Mouse (Mus musculus) lung, adult 2 months (tissue): ENCODE results near the gene Rin2.

Experiments
- CTCF ChIP-seq: fragments of 200-500 bp; IDR thresholded peaks from 2 replicates; pipeline ENCODE4 v1.5.1; 2011; ENCODE audit warnings: mild to moderate bottlenecking, low read length, control low read depth; ENCODE audit not compliant: insufficient read depth
- POLR2A ChIP-seq: fragments of 200-500 bp; IDR thresholded peaks from 2 replicates; pipeline ENCODE4 v1.6.1; 2011; ENCODE audit warnings: low read depth, mild to moderate bottlenecking, control low read depth, low read length, borderline replicate concordance; ENCODE audit errors: extremely low read depth

DNA sequence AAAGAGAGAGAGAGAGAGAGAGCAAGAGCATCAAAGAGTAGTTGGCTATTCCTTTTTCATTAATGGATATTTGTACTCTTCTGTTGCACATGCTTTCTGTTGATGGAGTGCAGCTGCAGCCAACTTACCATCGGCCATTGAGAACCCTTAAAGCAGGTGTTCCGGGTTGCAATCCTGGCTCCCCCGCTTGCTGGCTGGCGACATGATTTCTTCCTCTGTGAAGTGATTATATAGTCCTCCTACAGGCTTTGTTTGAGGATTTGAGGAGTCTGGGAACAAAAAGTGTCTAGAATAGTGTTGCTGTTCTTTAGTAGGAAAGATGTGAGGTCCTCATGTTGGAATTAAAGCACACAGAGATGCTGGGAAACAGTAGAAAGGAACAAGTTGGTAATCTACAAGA, 196.3 kb downstream of the Rin2 start:
- TF ChIP-seq POLR2A: no peak
- TF ChIP-seq CTCF: no peak
